Mouse (Mus musculus) stomach, postnatal 0 days (tissue): ENCODE results near the gene Gm29735.

ENCODE experiments used
- CTCF ChIP-seq: IDR thresholded peaks from 2 replicates; pipeline ENCODE4 v1.5.1; 2016; ENCODE audit warnings: antibody characterized with exemption, low read depth, mild to moderate bottlenecking, moderate library complexity
- EP300 ChIP-seq: optimal IDR thresholded peaks from 2 replicates; pipeline ENCODE3; 2016; ENCODE audit warnings: antibody characterized with exemption

DNA sequence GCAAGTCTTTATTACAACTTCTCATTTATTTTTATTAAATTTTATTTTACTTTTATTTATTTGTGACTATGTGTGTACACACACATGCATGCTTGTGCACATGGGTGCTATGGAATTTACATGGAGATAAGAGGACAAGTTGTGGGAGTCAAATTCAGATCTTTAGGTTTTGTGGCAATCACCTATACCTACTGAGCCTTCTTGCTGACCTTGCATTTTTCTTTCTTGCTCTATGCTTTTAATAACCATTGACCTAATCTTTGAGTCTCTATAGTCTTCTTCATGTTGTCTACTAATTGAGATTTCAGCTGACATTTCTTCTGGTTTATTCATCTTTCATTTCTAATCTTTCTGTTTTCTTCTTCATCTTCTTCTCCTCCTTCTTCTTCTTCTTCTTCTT is 8.3 kb downstream of the Gm29735 start:
- no peak for TF ChIP-seq CTCF
- no peak for TF ChIP-seq EP300
